Mouse (Mus musculus) forebrain, embryonic 14.5 days (tissue): ENCODE data around the gene Arhgap33. TPM values are rescaled to one million over a fixed set of nuclear protein-coding genes. Genes with fewer than 3 reads are reported as not detected.
"Not testable (repeated sequence)": the region's sequence is repeated elsewhere in the genome, so short reads cannot be mapped to it uniquely, and the experiment has no call there.

ENCODE experiments used
- ATAC-seq: fragments of 200-750 bp; cut with Nextera tagmentation; 2 replicates; pipeline ENCODE4 v1.8.0; 2017; ENCODE audit warnings: mild to moderate bottlenecking, moderate library complexity
- DNase-seq: peaks from one replicate; pipeline ENCODE4 v3.0.0-alpha.2; 2015; ENCODE audit warnings: low spot score
- H3K27ac ChIP-seq: fragments of 300-500 bp; sonication (generic); 2 replicates; pipeline ENCODE4 v1.5.1; 2014; ENCODE audit warnings: low read depth, mild to moderate bottlenecking, control low read depth, low read length, moderate library complexity
- H3K27me3 ChIP-seq: fragments of 300-500 bp; sonication (generic); replicated peaks from 2 replicates; pipeline ENCODE4 v1.6.1; 2014; ENCODE audit warnings: low read length, control low read depth, mixed read lengths; ENCODE audit not compliant: control insufficient read depth, insufficient read depth
- H3K36me3 ChIP-seq: fragments of 300-500 bp; sonication (generic); 2 replicates; pipeline ENCODE4 v1.6.1; 2014; ENCODE audit warnings: low read length, control low read depth; ENCODE audit not compliant: control insufficient read depth, insufficient read depth
- H3K4me1 ChIP-seq: fragments of 300-500 bp; sonication (generic); 2 replicates; pipeline ENCODE4 v1.6.1; 2014; ENCODE audit warnings: antibody characterized with exemption, low read length, control low read depth; ENCODE audit not compliant: control insufficient read depth, insufficient read depth
- H3K4me2 ChIP-seq: fragments of 300-500 bp; sonication (generic); 2 replicates; pipeline ENCODE4 v1.6.1; 2014; ENCODE audit warnings: mild to moderate bottlenecking, control low read depth, low read length
- H3K4me3 ChIP-seq: fragments of 300-500 bp; sonication (generic); 2 replicates; pipeline ENCODE4 v1.5.1; 2014; ENCODE audit warnings: low read depth, low read length, control low read depth
- H3K9ac ChIP-seq: fragments of 300-500 bp; sonication (generic); 2 replicates; pipeline ENCODE4 v1.6.1; 2014; ENCODE audit warnings: mild to moderate bottlenecking, low read length, control low read depth, moderate library complexity
- H3K9me3 ChIP-seq: fragments of 300-500 bp; sonication (generic); replicated peaks from 2 replicates; pipeline ENCODE4 v1.6.1; 2016; ENCODE audit warnings: low read length, control low read depth, mixed read lengths; ENCODE audit not compliant: control insufficient read depth
- WGBS: fragments of 180-500 bp; shearing (Covaris S2); extraction: QIAGEN DNeasy Blood & Tissue Kit; methylation state at CpG from one replicate; pipeline ENCODE4 v1.1.7; 2014; 5-methylcytosine and 5-hydroxymethylcytosine counted together
- polyA plus RNA-seq: library from polyadenylated mRNA; unstranded; fragments of >200 nt; fragmentation: Nextera tagmentation; extraction: Ambion mirVana; gene quantifications from 2 replicates; pipeline ENCODE4 v1.2.1, GENCODE M21; 2014

Arhgap33 gene
- polyA plus RNA-seq, 1 experiment from 2014 or later: 63.5 TPM

DNA sequence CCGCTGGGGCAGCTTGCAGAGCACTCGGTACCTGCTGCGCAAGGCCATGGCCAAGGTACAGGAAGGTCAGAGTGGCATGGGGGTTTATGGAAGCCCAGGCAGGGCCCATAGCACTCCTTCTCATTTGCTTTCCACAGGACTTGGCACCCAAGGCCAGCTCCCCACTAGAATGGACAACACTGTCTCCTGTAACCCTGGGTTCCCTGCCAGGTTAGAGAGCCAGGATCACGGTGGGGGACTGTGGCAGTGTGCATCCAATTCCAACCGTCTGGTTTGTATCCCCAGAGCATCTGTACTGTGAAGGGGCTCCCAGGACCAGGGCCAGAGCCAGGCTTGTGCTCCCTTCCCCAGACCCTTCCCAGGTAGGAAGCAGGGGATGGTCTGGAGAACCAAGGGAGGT, 14.0 kb downstream of the Arhgap33 start:
- no peak for DNase-seq
- H3K4me1 ChIP-seq: no peaks in the 10 kb centered on the region
- 0 out of 2 replicates have a peak, but pooled peaks have one; percentile 10 for ATAC-seq
- no peak overlapping the region for H3K4me3 ChIP-seq
- 0 out of 2 replicates have a peak overlapping the region, but pooled peaks have one; percentile 39 for H3K27ac ChIP-seq
- peaks cover 39% of the 10 kb centered on the region for H3K36me3 ChIP-seq
- no peak overlapping the region for H3K4me2 ChIP-seq
- no peaks in the 10 kb centered on the region for H3K9me3 ChIP-seq
- H3K27me3 ChIP-seq: no peaks in the 10 kb centered on the region
- 78% methylated on average over 5 of the region's 5 CpGs for WGBS
- H3K9ac ChIP-seq: no peak overlapping the region

DNA sequence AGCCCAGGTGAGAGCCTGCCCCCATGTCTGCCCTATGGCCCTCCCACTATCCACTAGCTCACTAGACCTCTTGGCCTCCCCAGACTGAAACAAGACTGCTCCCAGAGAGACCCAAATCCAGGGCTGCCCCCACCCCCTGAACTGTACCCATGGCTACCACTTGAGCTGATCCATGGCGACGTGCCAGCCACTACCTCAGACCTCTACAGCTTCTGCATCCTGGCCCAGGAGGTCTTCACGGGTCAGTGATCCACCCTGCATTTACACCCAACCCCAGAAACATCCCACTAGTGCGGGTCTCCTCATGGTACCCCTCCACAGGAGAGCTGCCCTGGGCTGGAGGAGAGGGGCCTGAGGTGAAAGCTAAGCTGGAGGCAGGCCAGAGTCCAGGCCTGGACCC, 14.5 kb downstream of the Arhgap33 start:
- WGBS: 59% methylated on average over 4 of the region's 4 CpGs

DNA sequence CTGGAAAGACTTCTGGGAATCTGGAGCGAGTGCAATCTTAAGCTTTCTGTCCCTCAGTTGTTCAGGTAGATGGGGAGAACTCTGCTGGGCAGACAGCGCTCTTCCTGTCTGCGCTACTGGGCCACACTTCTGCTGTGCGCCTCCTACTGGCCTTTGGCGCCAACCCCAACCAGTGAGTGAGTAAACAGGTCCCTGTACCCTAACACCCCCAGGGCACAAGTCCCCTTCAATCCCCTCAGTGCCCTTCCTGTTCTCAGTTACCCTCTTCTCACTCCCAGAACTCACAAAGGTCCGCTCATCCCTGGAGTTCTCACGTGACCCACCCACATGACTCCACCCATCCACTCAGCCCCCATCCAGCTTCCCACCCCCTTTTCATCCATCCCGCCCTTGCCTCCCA, 16.5 kb downstream of the Arhgap33 start:
- no peaks in the 10 kb centered on the region for H3K4me1 ChIP-seq
- ATAC-seq (no peak), DNase-seq (no peak)
- H3K27ac ChIP-seq: no peak overlapping the region
- H3K36me3 ChIP-seq: peaks cover 14% of the 10 kb centered on the region
- no peaks in the 10 kb centered on the region for H3K27me3 ChIP-seq
- H3K9me3 ChIP-seq: no peaks in the 10 kb centered on the region
- no peak overlapping the region for H3K4me3 ChIP-seq
- H3K9ac ChIP-seq: no peak overlapping the region
- 39% methylated on average over 8 of the region's 8 CpGs for WGBS
- H3K4me2 ChIP-seq: no peak overlapping the region

More for the DNA sequence above, 14.5 kb downstream of the Arhgap33 start:
- no peaks in the 10 kb centered on the region for H3K27me3 ChIP-seq
- no peaks in the 10 kb centered on the region for H3K9me3 ChIP-seq
- peak; percentile 33 for DNase-seq
- 0 out of 2 replicates have a peak, but pooled peaks have one; percentile 33 for ATAC-seq
- no peak overlapping the region for H3K27ac ChIP-seq
- no peak overlapping the region for H3K4me2 ChIP-seq
- peaks cover 35% of the 10 kb centered on the region for H3K36me3 ChIP-seq
- no peak overlapping the region for H3K4me3 ChIP-seq
- H3K9ac ChIP-seq: no peak overlapping the region
- H3K4me1 ChIP-seq: no peaks in the 10 kb centered on the region

DNA sequence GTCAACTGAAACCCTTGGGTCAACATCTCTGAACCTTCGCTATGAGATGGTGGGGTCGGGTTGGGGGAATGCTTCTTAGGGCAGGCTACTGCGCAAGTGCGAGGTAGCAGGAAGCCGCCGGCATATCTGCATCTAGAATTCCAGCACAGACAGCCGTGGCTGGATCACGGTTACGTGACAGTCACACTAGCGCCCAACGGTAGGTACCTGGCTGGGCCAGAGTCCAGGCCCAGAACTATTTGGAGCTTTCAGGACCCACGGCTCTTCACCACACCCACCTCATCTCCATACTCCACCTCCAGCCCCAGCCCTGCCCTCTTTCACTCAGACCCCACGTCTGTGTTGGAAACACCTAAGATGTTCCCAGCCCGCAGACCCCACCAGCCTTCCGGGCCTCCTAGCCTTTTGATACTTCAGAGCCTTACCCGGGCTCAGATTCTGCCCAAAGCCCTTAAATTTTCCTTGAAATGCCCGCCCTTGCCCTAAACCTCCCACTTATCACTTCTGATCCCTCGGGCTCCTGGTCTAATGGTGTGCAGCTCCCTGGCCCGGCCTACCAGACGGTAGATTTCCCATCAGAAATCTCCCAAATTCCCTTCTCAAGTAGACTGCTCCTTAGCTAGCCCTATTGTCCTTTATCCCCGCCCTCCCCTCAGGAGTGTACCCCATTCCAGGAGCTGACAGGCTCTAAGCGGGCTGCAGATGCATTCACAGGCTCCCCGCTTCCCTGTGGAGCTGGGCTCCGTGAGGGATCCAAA, 19.7 kb downstream of the Arhgap33 start:
- H3K4me1 ChIP-seq: no peaks in the 10 kb centered on the region
- no peak overlapping the region for H3K4me2 ChIP-seq
- no peak overlapping the region for H3K9ac ChIP-seq
- DNase-seq (no peak), ATAC-seq (no peak)
- 57% methylated on average over 24 of the region's 24 CpGs for WGBS
- no peaks in the 10 kb centered on the region for H3K27me3 ChIP-seq
- H3K36me3 ChIP-seq: no peaks in the 10 kb centered on the region
- no peak overlapping the region for H3K4me3 ChIP-seq
- no peaks in the 10 kb centered on the region for H3K9me3 ChIP-seq
- H3K27ac ChIP-seq: no peak overlapping the region

DNA sequence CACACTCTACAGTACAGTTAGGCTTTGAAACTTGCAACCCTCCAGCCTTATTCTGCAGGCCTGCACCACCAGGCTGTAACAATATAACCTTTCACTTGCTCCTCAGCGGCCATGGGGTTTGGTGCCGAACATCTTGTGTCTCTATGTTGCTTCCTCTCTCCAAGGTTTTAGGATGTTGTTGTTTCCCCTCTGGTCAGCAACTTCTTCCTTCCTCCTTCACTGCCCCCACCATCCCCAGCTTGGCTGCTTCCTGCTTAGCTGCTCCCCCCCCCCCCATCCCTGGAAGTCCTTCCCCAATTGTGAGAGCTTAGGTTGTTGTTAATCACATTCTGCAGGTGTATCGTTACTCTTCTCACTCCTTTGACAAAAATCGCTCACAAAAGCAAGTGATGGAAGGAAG, 26.8 kb downstream of the Arhgap33 start:
- H3K4me1 ChIP-seq: no peaks in the 10 kb centered on the region
- H3K9ac ChIP-seq: no peak overlapping the region
- no peaks in the 10 kb centered on the region for H3K27me3 ChIP-seq
- no peaks in the 10 kb centered on the region for H3K9me3 ChIP-seq
- no peak overlapping the region for H3K4me2 ChIP-seq
- WGBS: 82% methylated on average over 4 of the region's 4 CpGs
- H3K27ac ChIP-seq: no peak overlapping the region
- ATAC-seq (no peak), DNase-seq (no peak)
- H3K36me3 ChIP-seq: no peaks in the 10 kb centered on the region
- H3K4me3 ChIP-seq: no peak overlapping the region

DNA sequence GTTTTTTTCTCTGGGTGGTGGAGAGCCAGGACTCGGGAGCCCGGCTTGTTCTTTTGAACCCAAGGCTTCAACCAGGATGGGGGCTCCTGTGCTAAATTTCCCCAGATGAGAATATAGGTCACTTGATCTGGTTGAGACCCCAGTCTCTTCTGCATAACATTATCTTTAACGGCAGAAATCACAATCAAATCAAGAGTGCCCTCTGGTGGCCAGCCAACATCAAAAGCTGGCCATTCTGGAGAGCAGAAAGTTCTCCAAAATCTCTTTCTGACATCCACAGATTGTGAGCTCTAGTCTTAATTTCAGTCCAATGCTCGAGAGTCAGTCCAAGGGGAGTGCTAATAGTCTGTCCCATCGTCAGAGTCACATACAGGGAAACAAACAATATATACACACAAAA, 33.7 kb downstream of the Arhgap33 start:
- not testable (repeated sequence) for H3K27me3 ChIP-seq, H3K4me2 ChIP-seq, H3K27ac ChIP-seq, ATAC-seq, H3K4me1 ChIP-seq, DNase-seq, H3K36me3 ChIP-seq, H3K4me3 ChIP-seq, H3K9ac ChIP-seq, H3K9me3 ChIP-seq
- 62% methylated on average over 5 of the region's 5 CpGs for WGBS

DNA sequence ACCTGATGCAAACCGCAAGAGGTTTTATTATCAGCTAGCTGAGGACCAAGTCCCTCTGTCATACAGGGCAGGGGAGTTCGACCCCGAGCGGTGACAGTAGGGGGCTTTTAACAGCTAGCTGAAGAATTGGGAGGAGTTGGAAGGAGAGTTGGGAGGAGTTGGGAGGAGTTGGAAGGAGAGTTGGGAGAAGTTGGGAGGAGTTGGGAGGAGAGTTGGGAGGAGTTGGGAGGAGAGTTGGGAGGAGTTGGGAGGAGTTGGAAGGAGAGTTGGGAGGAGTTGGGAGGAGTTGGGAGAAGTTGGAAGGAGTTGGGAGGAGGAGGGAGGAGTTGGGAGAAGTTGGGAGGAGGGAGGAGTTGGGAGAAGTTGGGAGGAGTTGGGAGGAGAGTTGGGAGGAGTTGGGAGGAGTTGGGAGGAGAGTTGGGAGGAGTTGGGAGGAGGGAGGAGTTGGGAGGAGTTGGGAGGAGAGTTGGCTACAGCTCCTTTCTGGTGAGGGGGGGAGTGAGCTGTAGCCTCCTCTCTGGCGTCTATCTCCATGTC, 39.3 kb downstream of the Arhgap33 start:
- WGBS: 59% methylated on average over 5 of the region's 5 CpGs
- not testable (repeated sequence) for H3K4me1 ChIP-seq, H3K9me3 ChIP-seq, H3K27ac ChIP-seq, DNase-seq, H3K9ac ChIP-seq, H3K4me3 ChIP-seq, ATAC-seq, H3K36me3 ChIP-seq, H3K4me2 ChIP-seq, H3K27me3 ChIP-seq

DNA sequence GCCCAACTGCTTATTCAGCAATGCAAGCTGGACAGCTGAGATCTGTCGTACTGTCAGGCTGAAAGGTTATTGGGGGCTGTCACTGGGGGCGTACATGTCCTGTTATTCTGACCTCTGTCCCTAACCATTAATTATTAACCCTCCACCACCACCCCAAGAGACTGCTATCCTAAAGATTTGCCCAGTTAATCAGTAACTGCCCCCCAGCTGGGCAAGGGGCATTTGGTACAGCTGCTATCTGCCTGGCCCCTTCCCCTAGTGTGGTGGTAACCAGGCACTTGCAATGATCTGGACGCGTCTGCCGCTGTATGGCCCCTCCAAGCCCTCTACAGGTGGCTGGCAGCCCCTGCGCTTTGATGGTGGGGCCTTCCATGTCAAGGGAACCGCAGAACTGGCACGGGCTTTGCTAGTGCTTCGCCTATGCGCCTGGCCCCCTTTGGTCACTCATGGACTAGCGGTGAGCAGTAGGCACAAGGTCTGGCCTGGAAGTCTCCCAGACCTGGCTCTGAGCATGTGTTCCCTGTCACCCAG, 41.4 kb downstream of the Arhgap33 start, which contains the start of gene Prodh2:
Gene Prodh2, plus strand, starts transcription at position 222 of the 531 bp plus-strand sequence.
- Histone ChIP-seq H3K27ac (no peak within 1 kb of the TSS), H3K27me3 (no peaks in the 10 kb centered on the region), H3K4me2 (no peak within 1 kb of the TSS), H3K9me3 (no peaks in the 10 kb centered on the region), H3K9ac (no peak within 1 kb of the TSS), H3K36me3 (no peaks in the 10 kb centered on the region), H3K4me1 (no peaks in the 10 kb centered on the region), H3K4me3 (no peak within 1 kb of the TSS)
- WGBS: 61% methylated on average over 11 of the region's 11 CpGs
- ATAC-seq (no peak), DNase-seq (no peak)

DNA sequence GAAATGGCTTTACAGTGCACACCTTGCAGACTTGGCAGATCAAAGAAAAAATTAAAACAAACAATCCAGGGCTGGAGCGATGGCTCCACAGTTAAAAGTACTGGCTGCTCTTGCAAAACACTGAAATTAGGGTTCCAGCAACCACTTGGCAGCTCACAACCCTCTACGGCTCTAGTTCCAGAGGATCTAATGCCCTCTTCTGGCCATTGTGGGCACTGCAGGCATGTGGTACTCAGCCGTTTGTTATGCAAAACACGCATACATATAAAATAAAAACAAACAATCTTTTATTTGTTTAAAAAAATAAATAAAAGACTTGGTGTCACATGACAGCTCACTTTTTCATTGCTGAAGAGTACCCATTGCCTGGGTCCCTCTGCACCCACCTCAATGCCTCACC, 42.1 kb downstream of the Arhgap33 start:
- Histone ChIP-seq H3K4me2 (no peak overlapping the region), H3K4me1 (no peaks in the 10 kb centered on the region), H3K27ac (no peak overlapping the region), H3K9me3 (no peaks in the 10 kb centered on the region), H3K27me3 (no peaks in the 10 kb centered on the region), H3K9ac (no peak overlapping the region), H3K36me3 (no peaks in the 10 kb centered on the region), H3K4me3 (no peak overlapping the region)
- ATAC-seq (0 out of 2 replicates have a peak, but pooled peaks have one; percentile 26), DNase-seq (peak; percentile 89)
- 11% methylated on average over 4 of the region's 4 CpGs for WGBS
